In genomic region chr16:92707146-92707545, GRCm38 (mm10) we compare ENCODE assay signal across 31 mouse cellular contexts.
"Had no signal": no experiment of that assay in that cellular context is flagged by ENCODE, and none has a peak within 500 bp of the region (broad histone marks: within the 10 kb centered on the region; RNA-seq: fewer than 3 reads in every experiment).

No protein-coding gene starts in this region.

- H3K27me3 ChIP-seq: intestine, embryonic 15.5 days had no signal

- H3K4me1 ChIP-seq: heart, embryonic 12.5 days; heart, embryonic 13.5 days; heart, embryonic 15.5 days; hindbrain, embryonic 12.5 days; hindbrain, embryonic 13.5 days; hindbrain, embryonic 15.5 days had no signal

- DNase-seq: heart, postnatal 10 days; heart, postnatal 14 days; heart, postnatal 36 days; heart, postnatal 4 days; kidney, adult 11 months; kidney, adult 18-20 months; kidney, adult 2 months; kidney, adult 8-10 months; kidney, adult 9 months; kidney, postnatal 10 days; kidney, postnatal 14 days; kidney, postnatal 25 days; kidney, postnatal 36 days; kidney, postnatal 4 days had no signal

- H3K36me3 ChIP-seq: heart, embryonic 12.5 days; heart, embryonic 13.5 days; heart, embryonic 15.5 days; hindbrain, embryonic 10.5 days; hindbrain, embryonic 12.5 days; hindbrain, embryonic 13.5 days; hindbrain, embryonic 15.5 days; intestine, embryonic 15.5 days; kidney, embryonic 15.5 days had no signal

- H3K4me3 ChIP-seq: heart, embryonic 12.5 days; heart, embryonic 13.5 days; heart, embryonic 15.5 days; hindbrain, embryonic 10.5 days; hindbrain, embryonic 12.5 days; hindbrain, embryonic 13.5 days; hindbrain, embryonic 15.5 days; intestine, embryonic 15.5 days; kidney, embryonic 15.5 days; layer of hippocampus, adult 2 months; left cerebral cortex, adult 2 months had no signal

- H3K9me3 ChIP-seq: heart, embryonic 12.5 days; heart, embryonic 13.5 days; heart, embryonic 15.5 days; hindbrain, embryonic 10.5 days; hindbrain, embryonic 12.5 days; hindbrain, embryonic 13.5 days; hindbrain, embryonic 15.5 days; intestine, embryonic 15.5 days; kidney, embryonic 15.5 days had no signal

- H3K27ac ChIP-seq: heart, embryonic 13.5 days; heart, embryonic 15.5 days; hindbrain, embryonic 10.5 days; hindbrain, embryonic 12.5 days; hindbrain, embryonic 13.5 days; hindbrain, embryonic 14.5 days; hindbrain, embryonic 15.5 days; hindbrain, postnatal 0 days; intestine, embryonic 15.5 days; kidney, embryonic 15.5 days; kidney, postnatal 0 days; layer of hippocampus, adult 2 months; left cerebral cortex, adult 2 months had no signal

- H3K9ac ChIP-seq: heart, embryonic 12.5 days; heart, embryonic 13.5 days; heart, embryonic 15.5 days; hindbrain, embryonic 12.5 days; hindbrain, embryonic 13.5 days; hindbrain, embryonic 14.5 days; hindbrain, embryonic 15.5 days; intestine, embryonic 15.5 days; kidney, embryonic 15.5 days had no signal

- ATAC-seq: hindbrain, embryonic 16.5 days; hindbrain, postnatal 0 days; inflammation-experienced regulatory T-cells, adult 6 months; intestine, postnatal 0 days had no signal
